Mouse (Mus musculus) embryonic facial prominence, embryonic 10.5 days (tissue): ENCODE data around the gene Svbp. TPM values are rescaled to one million over a fixed set of nuclear protein-coding genes. Genes with fewer than 3 reads are reported as not detected.

Experiments
- DNase-seq: peaks from one replicate; pipeline ENCODE4 v3.0.0-alpha.2; 2017; ENCODE audit warnings: low spot score
- H3K27ac ChIP-seq: fragments of 300-500 bp; sonication (generic); replicated peaks from 2 replicates; pipeline ENCODE4 v1.5.1; 2016; ENCODE audit warnings: mild to moderate bottlenecking
- H3K27me3 ChIP-seq: fragments of 300-500 bp; sonication (generic); replicated peaks from 2 replicates; pipeline ENCODE4 v1.6.1; 2016; ENCODE audit warnings: low read depth, mild to moderate bottlenecking; ENCODE audit not compliant: poor library complexity, severe bottlenecking
- H3K36me3 ChIP-seq: fragments of 300-500 bp; sonication (generic); replicated peaks from 2 replicates; pipeline ENCODE4 v1.6.1; 2016; ENCODE audit warnings: mild to moderate bottlenecking, moderate library complexity
- H3K4me1 ChIP-seq: fragments of 300-500 bp; sonication (generic); 2 replicates; pipeline ENCODE4 v1.6.1; 2016
- H3K4me3 ChIP-seq: fragments of 300-500 bp; sonication (generic); 2 replicates; pipeline ENCODE4 v1.5.1; 2016; ENCODE audit warnings: mild to moderate bottlenecking, moderate library complexity
- H3K9me3 ChIP-seq: fragments of 300-500 bp; sonication (generic); 2 replicates; pipeline ENCODE4 v1.6.1; 2016; ENCODE audit warnings: mild to moderate bottlenecking
- WGBS: fragments of 180-500 bp; shearing (Covaris S2); methylation state at CpG from one replicate; pipeline ENCODE4 v1.1.7; 2016; 5-methylcytosine and 5-hydroxymethylcytosine counted together
- polyA plus RNA-seq: library from polyadenylated mRNA; unstranded; fragments of >200 nt; fragmentation: Nextera tagmentation; extraction: Ambion mirVana; gene quantifications from 2 replicates; pipeline ENCODE4 v1.2.1, GENCODE M21; 2016

Gene Svbp
- polyA plus RNA-seq, 1 experiment from 2014 or later = 139 TPM

- H3K27me3 ChIP-seq = no peaks in the 10 kb centered on the region
- no peak for DNase-seq
- H3K4me1 ChIP-seq = peaks cover 25% of the 10 kb centered on the region
- H3K36me3 ChIP-seq = peaks cover 8% of the 10 kb centered on the region; the same call in 1 of the 2 replicates
- WGBS = 91% methylated on average over 4 of the region's 4 CpGs
- H3K4me3 ChIP-seq = no peak overlapping the region
- no peaks in the 10 kb centered on the region for H3K9me3 ChIP-seq
- no peak overlapping the region for H3K27ac ChIP-seq
Measured at GRCm38 (mm10) chr4:119192757-119193156, 2.3 kb upstream of the Svbp start.

GRCm38 (mm10) chr4:119195582-119196320 is 645 bp downstream of the Svbp start:
- Histone ChIP-seq H3K27ac (peak overlapping the region; percentile 90), H3K27me3 (no peaks in the 10 kb centered on the region), H3K36me3 (peaks cover 25% of the 10 kb centered on the region), H3K9me3 (no peaks in the 10 kb centered on the region), H3K4me3 (peak overlapping the region; percentile 86), H3K4me1 (peaks cover 31% of the 10 kb centered on the region)
- no peak for DNase-seq
- WGBS = 10% methylated on average over 18 of the region's 18 CpGs

- no peak for DNase-seq
- no peak overlapping the region for H3K27ac ChIP-seq
- H3K9me3 ChIP-seq = no peaks in the 10 kb centered on the region
- H3K36me3 ChIP-seq = peaks cover 38% of the 10 kb centered on the region
- no peak overlapping the region for H3K4me3 ChIP-seq
- H3K4me1 ChIP-seq = peaks cover 31% of the 10 kb centered on the region
- H3K27me3 ChIP-seq = no peaks in the 10 kb centered on the region
- WGBS = 86% methylated on average over 6 of the region's 6 CpGs
Measured at GRCm38 (mm10) chr4:119198105-119198504, 3.0 kb downstream of the Svbp start.

GRCm38 (mm10) chr4:119204672-119205071 is 9.6 kb downstream of the Svbp start:
- H3K9me3 ChIP-seq = no peaks in the 10 kb centered on the region
- H3K27me3 ChIP-seq = no peaks in the 10 kb centered on the region
- no peak overlapping the region for H3K27ac ChIP-seq
- H3K36me3 ChIP-seq = peaks cover 21% of the 10 kb centered on the region
- peak; percentile 67 for DNase-seq
- peaks cover 5% of the 10 kb centered on the region; the same call in 1 of the 2 replicates for H3K4me1 ChIP-seq
- H3K4me3 ChIP-seq = no peak overlapping the region
- WGBS = 19% methylated on average over 8 of the region's 8 CpGs

- WGBS = 86% methylated on average over 8 of the region's 8 CpGs
- no peaks in the 10 kb centered on the region for H3K36me3 ChIP-seq
Measured at GRCm38 (mm10) chr4:119216667-119217066, 21.6 kb downstream of the Svbp start.

GRCm38 (mm10) chr4:119218169-119218568 is 23.1 kb downstream of the Svbp start, which contains the start of gene Tmem269:
Tmem269 (minus strand) TSS chr4:119218217.
- Histone ChIP-seq H3K36me3 (peaks cover 11% of the 10 kb centered on the region), H3K9me3 (no peaks in the 10 kb centered on the region), H3K27ac (no peak within 1 kb of the TSS), H3K4me3 (peak within 1 kb of the TSS; percentile 11; the same call in 1 of the 2 replicates), H3K27me3 (no peaks in the 10 kb centered on the region), H3K4me1 (peaks cover 9% of the 10 kb centered on the region)
- DNase-seq = peak; percentile 36
- 12% methylated on average over 11 of the region's 11 CpGs for WGBS

More at GRCm38 (mm10) chr4:119216667-119217066, 21.6 kb downstream of the Svbp start:
- Histone ChIP-seq H3K4me3 (no peak overlapping the region), H3K4me1 (peaks cover 9% of the 10 kb centered on the region), H3K9me3 (no peaks in the 10 kb centered on the region), H3K27me3 (no peaks in the 10 kb centered on the region), H3K27ac (no peak overlapping the region)
- no peak for DNase-seq

- Histone ChIP-seq H3K27me3 (no peaks in the 10 kb centered on the region), H3K27ac (no peak overlapping the region), H3K4me1 (no peaks in the 10 kb centered on the region; the same call in 1 of the 2 replicates), H3K9me3 (no peaks in the 10 kb centered on the region), H3K36me3 (peaks cover 66% of the 10 kb centered on the region), H3K4me3 (no peak overlapping the region)
- WGBS = 90% methylated on average over 1 of the region's 1 CpGs
- DNase-seq = peak; percentile 23
Measured at GRCm38 (mm10) chr4:119223696-119224095, 28.6 kb downstream of the Svbp start.

GRCm38 (mm10) chr4:119224534-119224933 is 29.4 kb downstream of the Svbp start:
- DNase-seq = no peak
- peaks cover 70% of the 10 kb centered on the region for H3K36me3 ChIP-seq
- H3K4me3 ChIP-seq = no peak overlapping the region
- WGBS = 92% methylated on average over 3 of the region's 3 CpGs
- H3K27ac ChIP-seq = no peak overlapping the region
- no peaks in the 10 kb centered on the region for H3K9me3 ChIP-seq
- no peaks in the 10 kb centered on the region for H3K4me1 ChIP-seq
- no peaks in the 10 kb centered on the region for H3K27me3 ChIP-seq

- H3K27me3 ChIP-seq = no peaks in the 10 kb centered on the region
- H3K9me3 ChIP-seq = no peaks in the 10 kb centered on the region
- no peak overlapping the region for H3K4me3 ChIP-seq
- no peaks in the 10 kb centered on the region for H3K4me1 ChIP-seq
- WGBS = 90% methylated on average over 9 of the region's 9 CpGs
- H3K27ac ChIP-seq = no peak overlapping the region
- peaks cover 70% of the 10 kb centered on the region for H3K36me3 ChIP-seq
- DNase-seq = no peak
Measured at GRCm38 (mm10) chr4:119225719-119226118, 30.6 kb downstream of the Svbp start.

GRCm38 (mm10) chr4:119226751-119227150 is 31.6 kb downstream of the Svbp start:
- peaks cover 6% of the 10 kb centered on the region for H3K4me1 ChIP-seq
- DNase-seq = no peak
- 93% methylated on average over 11 of the region's 11 CpGs for WGBS
- no peak overlapping the region for H3K27ac ChIP-seq
- no peaks in the 10 kb centered on the region for H3K9me3 ChIP-seq
- H3K4me3 ChIP-seq = no peak overlapping the region
- H3K36me3 ChIP-seq = peaks cover 70% of the 10 kb centered on the region
- H3K27me3 ChIP-seq = no peaks in the 10 kb centered on the region

- Histone ChIP-seq H3K36me3 (peaks cover 33% of the 10 kb centered on the region), H3K4me1 (peaks cover 20% of the 10 kb centered on the region), H3K9me3 (no peaks in the 10 kb centered on the region), H3K27ac (peak within 1 kb of the TSS; percentile 88), H3K27me3 (no peaks in the 10 kb centered on the region), H3K4me3 (peak within 1 kb of the TSS; percentile 92)
- peak; percentile 96 for DNase-seq
- WGBS = under 1% methylated on average over 71 of the region's 71 CpGs
Measured at GRCm38 (mm10) chr4:119232410-119233255, 37.5 kb downstream of the Svbp start, which contains the start of the genes AU022252 and P3h1. AU022252 (minus strand) TSS chr4:119232712. P3h1 (plus strand) TSS chr4:119232915.

GRCm38 (mm10) chr4:119233256-119233901 is 38.3 kb downstream of the Svbp start:
- H3K4me3 ChIP-seq = peak overlapping the region; percentile 92
- peaks cover 20% of the 10 kb centered on the region for H3K4me1 ChIP-seq
- DNase-seq = peak; percentile 76
- H3K27ac ChIP-seq = peak overlapping the region; percentile 88
- no peaks in the 10 kb centered on the region for H3K27me3 ChIP-seq
- peaks cover 30% of the 10 kb centered on the region for H3K36me3 ChIP-seq
- WGBS = under 1% methylated on average over 36 of the region's 36 CpGs
- H3K9me3 ChIP-seq = no peaks in the 10 kb centered on the region
